In genomic region chr11:94127966-94128365, GRCm38 (mm10) we compare ENCODE assay signal across 9 mouse cellular contexts.
DNase-seq lines count a peak whose midpoint lies in the region; ATAC-seq and TF ChIP-seq lines count a peak whose summit lies in the region.
"Had no signal": no experiment of that assay in that cellular context is flagged by ENCODE, and none has a peak within 500 bp of the region (broad histone marks: within the 10 kb centered on the region; RNA-seq: fewer than 3 reads in every experiment).

No protein-coding gene starts in this region.

- no peak for TF ChIP-seq POLR2A in heart, adult 2 months (IDR thresholded peaks at IDR 0.05; ENCODE audit: insufficient read depth, low read depth, low read length)
- TF ChIP-seq POLR2A in liver, adult 2 months (IDR thresholded peaks at IDR 0.05; ENCODE audit: extremely low read depth, insufficient read depth, low read length), result no peak

- no peak overlapping the region for H3K4me3 ChIP-seq in embryonic facial prominence, embryonic 10.5 days
- no peak overlapping the region for H3K4me3 ChIP-seq in heart, adult 2 months
- H3K4me3 ChIP-seq in kidney, embryonic 15.5 days (replicated peaks), result no peak overlapping the region
- H3K4me3 ChIP-seq in liver, adult 2 months (ENCODE audit: insufficient read depth, low read depth, low read length), result no peak overlapping the region
- H3K4me3 ChIP-seq: heart, embryonic 13.5 days had no signal

- H3K27ac ChIP-seq in embryonic facial prominence, embryonic 10.5 days (replicated peaks), result no peak overlapping the region
- H3K27ac ChIP-seq in heart, adult 2 months, result no peak overlapping the region
- H3K27ac ChIP-seq in kidney, embryonic 15.5 days, result no peak overlapping the region
- H3K27ac ChIP-seq in liver, adult 2 months (replicated peaks; ENCODE audit: insufficient read depth, low read depth, low read length), result no peak overlapping the region
- H3K27ac ChIP-seq: heart, embryonic 13.5 days had no signal

- no peaks in the 10 kb centered on the region for H3K9me3 ChIP-seq in embryonic facial prominence, embryonic 10.5 days
- no peaks in the 10 kb centered on the region for H3K9me3 ChIP-seq in kidney, embryonic 15.5 days (replicated peaks)
- H3K9me3 ChIP-seq: heart, embryonic 13.5 days had no signal

- peaks cover 3% of the 10 kb centered on the region; the same call in 1 of the 2 replicates for H3K27me3 ChIP-seq in embryonic facial prominence, embryonic 10.5 days (replicated peaks; ENCODE audit: low read depth, poor library complexity, severe bottlenecking)
- no peaks in the 10 kb centered on the region for H3K27me3 ChIP-seq in heart, adult 2 months (ENCODE audit: control insufficient read depth, insufficient read depth, low read length)
- no peaks in the 10 kb centered on the region for H3K27me3 ChIP-seq in kidney, embryonic 15.5 days
- no peaks in the 10 kb centered on the region for H3K27me3 ChIP-seq in liver, adult 2 months (ENCODE audit: control insufficient read depth, insufficient read depth, low read length)
- H3K27me3 ChIP-seq: heart, embryonic 13.5 days had no signal

- no peaks in the 10 kb centered on the region for H3K79me2 ChIP-seq in heart, adult 2 months (replicated peaks; ENCODE audit: control insufficient read depth, insufficient read depth, low read length)
- no peaks in the 10 kb centered on the region for H3K79me2 ChIP-seq in liver, adult 2 months (ENCODE audit: control insufficient read depth, insufficient read depth, low read length)

- no peak overlapping the region for H3K9ac ChIP-seq in heart, adult 2 months (ENCODE audit: low read depth, low read length)
- no peak overlapping the region for H3K9ac ChIP-seq in kidney, embryonic 15.5 days
- H3K9ac ChIP-seq in liver, adult 2 months (ENCODE audit: low read depth, low read length), result no peak overlapping the region
- H3K9ac ChIP-seq: heart, embryonic 13.5 days had no signal

- peak; percentile 67; the same call in 1 of the 2 replicates for TF ChIP-seq EP300 in heart, adult 2 months (IDR thresholded peaks at IDR 0.05; ENCODE audit: insufficient read depth, low read depth, low read length)

- DNase-seq in CD4-positive, CD25-positive, alpha-beta regulatory T cell, adult 2 months (ENCODE audit: low read depth, low spot score), result peak; percentile 88
- peak; percentile 90 for DNase-seq in adrenal gland, postnatal 10 days
- peak; percentile 80 for DNase-seq in embryonic facial prominence, embryonic 10.5 days (ENCODE audit: low spot score)
- peak; percentile 73 to 80 for DNase-seq in heart, adult 2 months
- DNase-seq in liver, adult 2 months (ENCODE audit: extremely low read depth, low read depth, low spot score), result peak; percentile 60
- peak; percentile 62 to 79 for DNase-seq in natural killer cell, adult 2 months (ENCODE audit: low spot score in 2 of 2)
- peak; percentile 49 for DNase-seq in testis, postnatal 14 days (ENCODE audit: low spot score)

- 54% methylated on average over 5 of the region's 5 CpGs for WGBS in embryonic facial prominence, embryonic 10.5 days
- 35% methylated on average over 5 of the region's 5 CpGs for WGBS in heart, adult 2 months
- WGBS in kidney, embryonic 15.5 days, result 45% methylated on average over 5 of the region's 5 CpGs
- WGBS in liver, adult 2 months, result 51% methylated on average over 5 of the region's 5 CpGs

- peaks cover 23% of the 10 kb centered on the region for H3K36me3 ChIP-seq in embryonic facial prominence, embryonic 10.5 days (replicated peaks)
- H3K36me3 ChIP-seq in heart, adult 2 months (ENCODE audit: control insufficient read depth, insufficient read depth, low read length), result no peaks in the 10 kb centered on the region; the same call in 1 of the 2 replicates
- H3K36me3 ChIP-seq in kidney, embryonic 15.5 days, result peaks cover 16% of the 10 kb centered on the region; the same call in 1 of the 2 replicates
- peaks cover 16% of the 10 kb centered on the region for H3K36me3 ChIP-seq in liver, adult 2 months (ENCODE audit: control insufficient read depth, insufficient read depth, low read length)

- peak; percentile 92 for TF ChIP-seq CTCF in heart, adult 2 months (IDR thresholded peaks at IDR 0.05)
- TF ChIP-seq CTCF in liver, adult 2 months (IDR thresholded peaks at IDR 0.05; ENCODE audit: low read depth, low read length), result peak; percentile 73

- intact Hi-C loops in heart, adult 2 months (cut with DNase I), result loop anchor here (1.0 kb wide), 1 partner anchor 149 kb away; no protein-coding TSS in a partner anchor

- H3K4me1 ChIP-seq in embryonic facial prominence, embryonic 10.5 days, result peaks cover 25% of the 10 kb centered on the region
- peaks cover 3% of the 10 kb centered on the region for H3K4me1 ChIP-seq in heart, adult 2 months (ENCODE audit: control insufficient read depth, insufficient read depth, low read length)
- H3K4me1 ChIP-seq in kidney, embryonic 15.5 days, result no peaks in the 10 kb centered on the region
- peaks cover 8% of the 10 kb centered on the region for H3K4me1 ChIP-seq in liver, adult 2 months (ENCODE audit: control insufficient read depth, insufficient read depth, low read length)

- H3K4me2 ChIP-seq in kidney, embryonic 15.5 days, result no peak overlapping the region
- H3K4me2 ChIP-seq: heart, embryonic 13.5 days had no signal

- ATAC-seq in kidney, embryonic 15.5 days (replicated peaks; ENCODE audit: low FRiP score), result 0 out of 2 replicates have a peak, but pooled peaks have one; percentile 11
